Mouse (Mus musculus) limb, embryonic 14.5 days (tissue): ENCODE results near the gene Gal3st1. TPM values are rescaled to one million over a fixed set of nuclear protein-coding genes. Genes with fewer than 3 reads are reported as not detected.

Source experiments
- ATAC-seq: fragments of 200-750 bp; cut with Nextera tagmentation; 2 replicates; pipeline ENCODE4 v1.8.0; 2017; ENCODE audit warnings: low read depth, moderate number of reproducible peaks, moderate TSS enrichment; ENCODE audit not compliant: low FRiP score
- DNase-seq: peaks from one replicate; pipeline ENCODE4 v3.0.0-alpha.2; 2015; ENCODE audit warnings: low spot score
- H3K27ac ChIP-seq: fragments of 300-500 bp; sonication (generic); replicated peaks from 2 replicates; pipeline ENCODE4 v1.5.1; 2014; ENCODE audit warnings: low read depth, mild to moderate bottlenecking, low read length, moderate library complexity, mixed read lengths
- H3K27me3 ChIP-seq: fragments of 300-500 bp; sonication (generic); 2 replicates; pipeline ENCODE4 v1.6.1; 2014; ENCODE audit warnings: low read length, mixed read lengths; ENCODE audit not compliant: control insufficient read depth, insufficient read depth
- H3K36me3 ChIP-seq: fragments of 300-500 bp; sonication (generic); 2 replicates; pipeline ENCODE4 v1.6.1; 2014; ENCODE audit warnings: mild to moderate bottlenecking, low read length, moderate library complexity, mixed read lengths; ENCODE audit not compliant: control insufficient read depth, insufficient read depth
- H3K4me1 ChIP-seq: fragments of 300-500 bp; sonication (generic); 2 replicates; pipeline ENCODE4 v1.6.1; 2014; ENCODE audit warnings: antibody characterized with exemption, low read length, mixed read lengths; ENCODE audit not compliant: control insufficient read depth, insufficient read depth
- H3K4me2 ChIP-seq: fragments of 300-500 bp; sonication (generic); replicated peaks from 2 replicates; pipeline ENCODE4 v1.6.1; 2014; ENCODE audit warnings: low read depth, mild to moderate bottlenecking, low read length, moderate library complexity; ENCODE audit not compliant: severe bottlenecking
- H3K4me3 ChIP-seq: fragments of 300-500 bp; sonication (generic); replicated peaks from 2 replicates; pipeline ENCODE4 v1.5.1; 2014; ENCODE audit warnings: low read length
- H3K9ac ChIP-seq: fragments of 300-500 bp; sonication (generic); 2 replicates; pipeline ENCODE4 v1.6.1; 2014; ENCODE audit warnings: mild to moderate bottlenecking, low read depth, low read length, moderate library complexity; ENCODE audit not compliant: severe bottlenecking
- H3K9me3 ChIP-seq: fragments of 300-500 bp; sonication (generic); 2 replicates; pipeline ENCODE4 v1.6.1; 2016; ENCODE audit warnings: low read length; ENCODE audit not compliant: control insufficient read depth
- POLR2A ChIP-seq: fragments of 200-500 bp; IDR thresholded peaks from 2 replicates; pipeline ENCODE4 v1.8.0; 2012; ENCODE audit warnings: inconsistent platforms, mild to moderate bottlenecking, moderate library complexity, borderline replicate concordance; ENCODE audit not compliant: insufficient read depth, insufficient read length; ENCODE audit errors: extremely low read depth
- WGBS: fragments of 180-500 bp; shearing (Covaris S2); extraction: QIAGEN DNeasy Blood & Tissue Kit; methylation state at CpG from one replicate; pipeline ENCODE4 v1.1.7; 2014; 5-methylcytosine and 5-hydroxymethylcytosine counted together
- polyA plus RNA-seq, 2 experiments: library from polyadenylated mRNA; depleted of rRNA in 1 of 2; stranded (reverse) in 1 of 2; unstranded in 1 of 2; fragments of >200 nt; fragmentation: Nextera tagmentation in 1 of 2; extraction: Ambion mirVana in 1 of 2; gene quantifications; 2 replicates each; pipeline versions ENCODE4 v1.2.1 to v1.2.3; 2012 to 2014

Gal3st1 gene
- polyA plus RNA-seq, 2 experiments = 3.1 to 5.9 TPM

GRCm38 (mm10) chr11:3983863-3984745, 668 bp downstream of the Gal3st1 start:
- Histone ChIP-seq H3K9me3 (no peaks in the 10 kb centered on the region), H3K4me3 (peak overlapping the region; percentile 42), H3K9ac (peak overlapping the region; percentile 55), H3K27me3 (no peaks in the 10 kb centered on the region), H3K27ac (no peak overlapping the region), H3K36me3 (peaks cover 15% of the 10 kb centered on the region), H3K4me2 (peak overlapping the region; percentile 75), H3K4me1 (0 out of 2 replicates have a peak, but pooled peaks cover 8% of the 10 kb centered on the region)
- ATAC-seq = 0 out of 2 replicates have a peak, but pooled peaks have one; percentile 19
- TF ChIP-seq POLR2A = no peak
- WGBS = 11% methylated on average over 15 of the region's 15 CpGs
- DNase-seq = no peak

- Histone ChIP-seq H3K27ac (no peak overlapping the region), H3K9me3 (no peaks in the 10 kb centered on the region), H3K9ac (no peak overlapping the region), H3K36me3 (no peaks in the 10 kb centered on the region), H3K4me3 (no peak overlapping the region), H3K4me1 (no peaks in the 10 kb centered on the region), H3K4me2 (no peak overlapping the region), H3K27me3 (no peaks in the 10 kb centered on the region)
- 58% methylated on average over 3 of the region's 3 CpGs for WGBS
- TF ChIP-seq POLR2A = no peak
- DNase-seq (no peak), ATAC-seq (no peak)
Observed at GRCm38 (mm10) chr11:3989748-3990147, 6.3 kb downstream of the Gal3st1 start.

- DNase-seq (no peak), ATAC-seq (no peak)
- Histone ChIP-seq H3K27ac (no peak overlapping the region), H3K9ac (no peak overlapping the region), H3K4me3 (no peak overlapping the region), H3K9me3 (no peaks in the 10 kb centered on the region), H3K4me1 (no peaks in the 10 kb centered on the region; the same call in 1 of the 2 replicates), H3K36me3 (no peaks in the 10 kb centered on the region), H3K4me2 (no peak overlapping the region), H3K27me3 (peaks cover 12% of the 10 kb centered on the region)
- WGBS = 72% methylated on average over 6 of the region's 6 CpGs
- no peak for TF ChIP-seq POLR2A
Observed at GRCm38 (mm10) chr11:3993132-3993531, 9.7 kb downstream of the Gal3st1 start.

GRCm38 (mm10) chr11:3993914-3994313, 10.5 kb downstream of the Gal3st1 start:
- no peak for DNase-seq
- no peak for TF ChIP-seq POLR2A
- no peak overlapping the region for H3K4me3 ChIP-seq
- no peaks in the 10 kb centered on the region for H3K9me3 ChIP-seq
- ATAC-seq = no peak
- no peak overlapping the region for H3K27ac ChIP-seq
- H3K36me3 ChIP-seq = no peaks in the 10 kb centered on the region
- H3K27me3 ChIP-seq = peaks cover 19% of the 10 kb centered on the region
- peaks cover 8% of the 10 kb centered on the region for H3K4me1 ChIP-seq
- no peak overlapping the region for H3K9ac ChIP-seq
- no peak overlapping the region for H3K4me2 ChIP-seq
- 61% methylated on average over 6 of the region's 6 CpGs for WGBS

GRCm38 (mm10) chr11:3995511-3995910, 12.1 kb downstream of the Gal3st1 start:
- Histone ChIP-seq H3K9ac (no peak overlapping the region), H3K9me3 (no peaks in the 10 kb centered on the region), H3K4me3 (no peak overlapping the region), H3K4me2 (no peak overlapping the region), H3K27me3 (peaks cover 21% of the 10 kb centered on the region), H3K36me3 (no peaks in the 10 kb centered on the region), H3K27ac (no peak overlapping the region), H3K4me1 (peaks cover 15% of the 10 kb centered on the region)
- 75% methylated on average over 5 of the region's 5 CpGs for WGBS
- no peak for ATAC-seq
- no peak for TF ChIP-seq POLR2A
- DNase-seq = no peak
